Mouse (Mus musculus) bone marrow, adult 2 months (tissue): Measurements from ENCODE around the gene Vti1a.

Source experiments
- CTCF ChIP-seq: fragments of 200-500 bp; IDR thresholded peaks from 2 replicates; pipeline ENCODE4 v1.5.1; 2011; ENCODE audit warnings: low read length, control low read depth; ENCODE audit not compliant: control insufficient read depth, insufficient read depth
- POLR2A ChIP-seq: fragments of 200-500 bp; IDR thresholded peaks from 2 replicates; pipeline ENCODE4 v1.6.1; 2011; ENCODE audit warnings: low read depth, mild to moderate bottlenecking, control low read depth, low read length, borderline replicate concordance; ENCODE audit not compliant: control insufficient read depth

- no peak for TF ChIP-seq CTCF
- no peak for TF ChIP-seq POLR2A
Observed at GRCm38 (mm10) chr19:55440306-55440705, 124.2 kb downstream of the Vti1a start.
